Mouse (Mus musculus) lung, adult 18-20 months (tissue): ENCODE measurements around the gene Anapc5.

Source experiments
- DNase-seq, 2 experiments: peaks; one replicate each; pipeline ENCODE4 v3.0.0; 2022; ENCODE audit warnings: mixed read lengths in 2 of 2

The Anapc5 gene

GRCm38 (mm10) chr5:122820777-122821523 is at the start of gene Anapc5:
Gene Anapc5, minus strand, starts transcription at chr5:122821339.
- DNase-seq, result peak; percentile 94 to 95

GRCm38 (mm10) chr5:122863053-122863452 is 41.9 kb upstream of the Anapc5 start:
- DNase-seq, result no peak

GRCm38 (mm10) chr5:122855858-122856257 is 34.7 kb upstream of the Anapc5 start:
- no peak for DNase-seq

GRCm38 (mm10) chr5:122852611-122853010 is 31.5 kb upstream of the Anapc5 start:
- no peak for DNase-seq

GRCm38 (mm10) chr5:122850319-122851002 is 29.3 kb upstream of the Anapc5 start:
- DNase-seq, result peak in 1 of 2 experiments; percentile 21

- peak; percentile 98 to 99 for DNase-seq
Measured at GRCm38 (mm10) chr5:122849521-122850318, 28.6 kb upstream of the Anapc5 start, which contains the start of gene Rnf34. Gene Rnf34, plus strand, starts transcription at chr5:122850048.

- DNase-seq, result peak in 1 of 2 experiments; percentile 10
Measured at GRCm38 (mm10) chr5:122843799-122844198, 22.7 kb upstream of the Anapc5 start.

GRCm38 (mm10) chr5:122841126-122841525 is 20.0 kb upstream of the Anapc5 start:
- DNase-seq, result no peak

- no peak for DNase-seq
Measured at GRCm38 (mm10) chr5:122832996-122833395, 11.9 kb upstream of the Anapc5 start.

- no peak for DNase-seq
Measured at GRCm38 (mm10) chr5:122832536-122832935, 11.4 kb upstream of the Anapc5 start.

- DNase-seq, result no peak
Measured at GRCm38 (mm10) chr5:122825099-122825498, 4.0 kb upstream of the Anapc5 start.

- no peak for DNase-seq
Measured at GRCm38 (mm10) chr5:122824450-122824849, 3.3 kb upstream of the Anapc5 start.

GRCm38 (mm10) chr5:122823976-122824375 is 2.8 kb upstream of the Anapc5 start:
- DNase-seq, result no peak

- DNase-seq, result no peak
Measured at GRCm38 (mm10) chr5:122822441-122822840, 1.3 kb upstream of the Anapc5 start.

- no peak for DNase-seq
Measured at GRCm38 (mm10) chr5:122821524-122821885, 366 bp upstream of the Anapc5 start.

GRCm38 (mm10) chr5:122812699-122813098 is 8.4 kb downstream of the Anapc5 start:
- DNase-seq, result no peak

- DNase-seq, result peak; percentile 56 to 68
Measured at GRCm38 (mm10) chr5:122811364-122812079, 9.6 kb downstream of the Anapc5 start.

GRCm38 (mm10) chr5:122805503-122805902 is 15.6 kb downstream of the Anapc5 start:
- DNase-seq, result no peak

- DNase-seq, result peak in 1 of 2 experiments; percentile 22
Measured at GRCm38 (mm10) chr5:122802706-122803105, 18.4 kb downstream of the Anapc5 start.

- DNase-seq, result no peak
Measured at GRCm38 (mm10) chr5:122801684-122802083, 19.5 kb downstream of the Anapc5 start.

- peak in 1 of 2 experiments; percentile 41 for DNase-seq
Measured at GRCm38 (mm10) chr5:122800345-122801010, 20.7 kb downstream of the Anapc5 start.
